Mouse (Mus musculus): ENCODE measurements around the gene Tnrc18.

DNA sequence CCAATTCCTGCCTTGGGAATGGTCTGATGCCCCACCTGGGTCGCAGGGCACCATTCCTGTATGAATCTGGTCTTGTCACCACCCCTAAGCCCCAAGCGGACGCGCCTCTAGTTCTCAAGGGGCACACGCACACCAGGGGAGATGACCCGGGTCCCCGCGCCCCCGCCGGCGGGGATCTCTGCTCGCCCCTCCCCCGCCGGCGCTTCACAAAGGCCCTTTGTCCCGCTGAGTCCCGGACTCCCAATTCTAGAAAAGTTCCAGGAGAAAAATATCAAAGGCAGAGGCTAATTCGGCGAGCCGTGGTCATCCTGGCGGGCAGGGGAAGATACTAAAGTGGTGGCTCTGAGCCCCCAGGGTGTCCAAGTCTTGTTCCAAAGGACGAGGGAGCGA lies 3.7 kb downstream of the Tnrc18 start:
- no peak for TF ChIP-seq POLR2A (IDR thresholded peaks at IDR 0.05; ENCODE audit: control insufficient read depth, extremely low read depth, insufficient read depth, low read length, poor library complexity)
- no peak for TF ChIP-seq CTCF (IDR thresholded peaks at IDR 0.05; ENCODE audit: borderline replicate concordance, control insufficient read depth, extremely low read depth, insufficient read depth, low read length, poor library complexity)
